Mouse (Mus musculus): ENCODE data around the gene 1700022I11Rik.
"Not testable (repeated sequence)": the region's sequence is repeated elsewhere in the genome, so short reads cannot be mapped to it uniquely, and the experiment has no call there.

GRCm38 (mm10) chr4:43000141-43000986, 31.0 kb downstream of the 1700022I11Rik start, which contains the start of gene Vcp:
- TF ChIP-seq CTCF (IDR thresholded peaks at IDR 0.05; ENCODE audit: low read depth, low read length); TAL1 (conservative IDR thresholded peaks at IDR 0.05; ENCODE audit: low read depth, low read length); GATA1 (IDR thresholded peaks at IDR 0.05; ENCODE audit: borderline replicate concordance, low read length); POLR2AphosphoS5 (IDR thresholded peaks at IDR 0.05; ENCODE audit: insufficient replicate concordance, low read depth, low read length): not testable (repeated sequence)
